Comparison of ENCODE assay signal across 14 mouse cellular contexts in the genomic region with DNA sequence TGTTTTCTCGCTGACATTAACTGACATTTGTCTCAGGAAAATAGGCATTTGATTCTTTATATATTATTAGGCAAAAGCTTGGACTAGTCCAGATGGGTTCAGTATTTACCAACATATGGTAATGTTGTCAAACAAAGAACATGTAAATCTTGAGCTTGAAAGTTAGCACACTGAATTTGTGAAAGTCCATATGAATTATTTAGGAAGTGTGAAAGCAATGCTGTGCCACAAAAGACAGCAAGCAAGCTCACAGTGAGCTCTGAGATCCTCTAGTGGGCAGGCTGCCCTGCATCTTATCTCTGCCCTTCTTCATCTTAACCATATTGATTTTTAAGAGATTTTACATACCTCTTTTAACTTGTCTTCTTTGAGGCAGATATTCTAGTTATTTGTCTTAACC.
"Had no signal": no experiment of that assay in that cellular context is flagged by ENCODE, and none has a peak within 500 bp of the region (broad histone marks: within the 10 kb centered on the region; RNA-seq: fewer than 3 reads in every experiment).

No protein-coding gene starts in this region.

- H3K4me1 ChIP-seq: liver, embryonic 13.5 days; midbrain, embryonic 15.5 days had no signal

- ATAC-seq: midbrain, embryonic 15.5 days had no signal

- H3K27ac ChIP-seq: left cerebral cortex, adult 2 months; liver, embryonic 13.5 days; midbrain, embryonic 15.5 days had no signal

- H3K27me3 ChIP-seq: liver, embryonic 13.5 days; midbrain, embryonic 15.5 days had no signal

- DNase-seq: kidney, adult 18-20 months; kidney, adult 9 months; kidney, postnatal 14 days; kidney, postnatal 4 days; layer of hippocampus, adult 9-11 months; layer of hippocampus, postnatal 36 days; liver, embryonic 13.5 days; lung, adult 2 months; lung, postnatal 14 days; lung, postnatal 4 days; thymus, adult 18-20 months; thymus, postnatal 4 days had no signal

- H3K36me3 ChIP-seq: liver, embryonic 13.5 days; midbrain, embryonic 15.5 days had no signal

- H3K4me3 ChIP-seq: left cerebral cortex, adult 2 months; liver, embryonic 13.5 days; midbrain, embryonic 15.5 days had no signal

- H3K9me3 ChIP-seq: liver, embryonic 13.5 days; midbrain, embryonic 15.5 days had no signal

- H3K4me2 ChIP-seq: liver, embryonic 13.5 days; midbrain, embryonic 15.5 days had no signal

- H3K9ac ChIP-seq: liver, embryonic 13.5 days; midbrain, embryonic 15.5 days had no signal
